Mouse (Mus musculus) gastrocnemius, adult 18-20 months (tissue): ENCODE measurements around the gene Nlrp4b. TPM values are rescaled to one million over a fixed set of nuclear protein-coding genes. Genes with fewer than 3 reads are reported as not detected.
"Not testable (repeated sequence)": the region's sequence is repeated elsewhere in the genome, so short reads cannot be mapped to it uniquely, and the experiment has no call there.

ENCODE experiments used
- DNase-seq: peaks from one replicate; pipeline ENCODE4 v3.0.0; 2021; ENCODE audit warnings: low spot score
- long read RNA-seq, 2 experiments: library from polyadenylated mRNA; stranded (forward); transcript quantifications; one replicate each; pipeline ENCODE4 v2.0.0; 2021
- total RNA-seq, 2 experiments: library from RNA; stranded (reverse); gene quantifications; 2 replicates each; pipeline ENCODE4 v1.2.3; 2021

Gene Nlrp4b
- not detected for total RNA-seq
- long read RNA-seq, experiment 1, result 0 reads
- long read RNA-seq, experiment 2, result 0 reads

GRCm38 (mm10) chr7:10687489-10687888 is at the start of gene Nlrp4b:
Gene Nlrp4b, plus strand, starts transcription at chr7:10687789.
- no peak for DNase-seq

- no peak for DNase-seq
Observed at GRCm38 (mm10) chr7:10754264-10754663, 66.7 kb downstream of the Nlrp4b start, which contains the start of gene Vmn1r71. Gene Vmn1r71, minus strand, starts transcription at chr7:10754364.

GRCm38 (mm10) chr7:10757551-10757950 is 70.0 kb downstream of the Nlrp4b start:
- not testable (repeated sequence) for DNase-seq

Other genes starting within 250 kb of the Nlrp4b start
- not detected for gene Vmn1r67, start 244.5 kb upstream of the Nlrp4b start, total RNA-seq
- 1 to 10 TPM; 1.1 to 1.3 TPM for gene Zik1, start 192.4 kb upstream of the Nlrp4b start, total RNA-seq
- gene Vmn1r68, start 129.3 kb upstream of the Nlrp4b start, total RNA-seq, result not detected
- not detected for gene Vmn1r69, start 74.1 kb upstream of the Nlrp4b start, total RNA-seq
- not detected for gene Vmn1r70, start 56.3 kb upstream of the Nlrp4b start, total RNA-seq
- gene Vmn1r71, start 66.6 kb downstream of the Nlrp4b start, total RNA-seq, result not detected
- not detected for gene Zscan4b, start 217.3 kb downstream of the Nlrp4b start, total RNA-seq